Mouse (Mus musculus) liver, embryonic 14.5 days (tissue): ENCODE data around the gene Zc3hav1l.

Experiments used
- CTCF ChIP-seq: IDR thresholded peaks from 2 replicates; pipeline ENCODE4 v1.5.1; 2016; ENCODE audit warnings: antibody characterized with exemption, low read depth, control low read depth
- EP300 ChIP-seq: IDR thresholded peaks from 2 replicates; pipeline ENCODE4 v1.6.1; 2016; ENCODE audit warnings: antibody characterized with exemption, low read depth

- TF ChIP-seq CTCF (no peak), EP300 (no peak)
Measured at GRCm38 (mm10) chr6:38309741-38310140, 10.7 kb upstream of the Zc3hav1l start.
